Mouse (Mus musculus) inflammation-experienced regulatory T-cells, adult 6 months (primary cell): ENCODE results near the gene Gm10306. TPM values are rescaled to one million over a fixed set of nuclear protein-coding genes. Genes with fewer than 3 reads are reported as not detected.

Experiments used
- ATAC-seq: one replicate; pipeline ENCODE4 v1.8.0; 2017
- polyA plus RNA-seq, 3 experiments: library from polyadenylated mRNA; unstranded; fragments of 100-300 nt; shearing (Covaris generic); gene quantifications; one replicate each; pipeline ENCODE4 v1.2.1; 2017

Gene Gm10306
- not detected for polyA plus RNA-seq

- peak; percentile 97 for ATAC-seq
Observed at GRCm38 (mm10) chr4:94556265-94557054, at the start of gene Gm10306, which contains the start of gene Caap1. TSS of gene Gm10306 (plus strand) at chr4:94556546. TSS of gene Caap1 (minus strand) at chr4:94556796.

GRCm38 (mm10) chr4:94515366-94515765, 41.0 kb upstream of the Gm10306 start:
- ATAC-seq: no peak

- ATAC-seq: no peak
Observed at GRCm38 (mm10) chr4:94517631-94518030, 38.7 kb upstream of the Gm10306 start.

GRCm38 (mm10) chr4:94523321-94523720, 33.0 kb upstream of the Gm10306 start:
- no peak for ATAC-seq

- no peak for ATAC-seq
Observed at GRCm38 (mm10) chr4:94529448-94529847, 26.9 kb upstream of the Gm10306 start.

- ATAC-seq: no peak
Observed at GRCm38 (mm10) chr4:94533205-94533604, 23.1 kb upstream of the Gm10306 start.

- no peak for ATAC-seq
Observed at GRCm38 (mm10) chr4:94543041-94543440, 13.3 kb upstream of the Gm10306 start.

GRCm38 (mm10) chr4:94544321-94544720, 12.0 kb upstream of the Gm10306 start:
- ATAC-seq: no peak

GRCm38 (mm10) chr4:94554955-94555494, 1.3 kb upstream of the Gm10306 start:
- ATAC-seq: no peak

GRCm38 (mm10) chr4:94557145-94557544, 799 bp downstream of the Gm10306 start:
- no peak for ATAC-seq

GRCm38 (mm10) chr4:94559266-94559665, 2.9 kb downstream of the Gm10306 start:
- ATAC-seq: no peak

- ATAC-seq: no peak
Observed at GRCm38 (mm10) chr4:94560316-94560715, 4.0 kb downstream of the Gm10306 start.

- no peak for ATAC-seq
Observed at GRCm38 (mm10) chr4:94561954-94562648, 5.8 kb downstream of the Gm10306 start.

- ATAC-seq: no peak
Observed at GRCm38 (mm10) chr4:94564297-94564696, 8.0 kb downstream of the Gm10306 start.

GRCm38 (mm10) chr4:94572677-94573076, 16.3 kb downstream of the Gm10306 start:
- ATAC-seq: no peak

- no peak for ATAC-seq
Observed at GRCm38 (mm10) chr4:94591765-94592381, 35.5 kb downstream of the Gm10306 start.

GRCm38 (mm10) chr4:94592709-94593108, 36.4 kb downstream of the Gm10306 start:
- no peak for ATAC-seq

GRCm38 (mm10) chr4:94601395-94601794, 45.0 kb downstream of the Gm10306 start:
- ATAC-seq: no peak

- peak; percentile 11 for ATAC-seq
Observed at GRCm38 (mm10) chr4:94602496-94603030, 46.2 kb downstream of the Gm10306 start.

- peak; percentile 96 for ATAC-seq
Observed at GRCm38 (mm10) chr4:94603031-94603629, 46.8 kb downstream of the Gm10306 start, which contains the start of gene Plaa. TSS of gene Plaa (minus strand) at chr4:94603244.

GRCm38 (mm10) chr4:94604452-94605019, 48.2 kb downstream of the Gm10306 start:
- ATAC-seq: no peak

- ATAC-seq: no peak
Observed at GRCm38 (mm10) chr4:94605591-94605990, 49.2 kb downstream of the Gm10306 start.
